Mouse (Mus musculus) heart, postnatal 25 days (tissue): ENCODE measurements around the gene Arntl. TPM values are rescaled to one million over a fixed set of nuclear protein-coding genes. Genes with fewer than 3 reads are reported as not detected.

Experiments used
- DNase-seq: peaks from one replicate; pipeline ENCODE4 v3.0.0; 2022; ENCODE audit warnings: low spot score
- intact Hi-C: fragments of 180-260 bp; cut with DNase I; formaldehyde crosslinking; loops from one replicate; pipeline ENCODE4 v1.15.1; 2025
- total RNA-seq, 2 experiments: library from RNA; stranded (reverse); gene quantifications; 2 replicates each; pipeline ENCODE4 v1.2.3; 2021

Gene Arntl
- total RNA-seq, result 10 to 100 TPM in 1 of 2 experiments, 1 to 10 TPM in 1; 3.4 to 23.9 TPM

DNA sequence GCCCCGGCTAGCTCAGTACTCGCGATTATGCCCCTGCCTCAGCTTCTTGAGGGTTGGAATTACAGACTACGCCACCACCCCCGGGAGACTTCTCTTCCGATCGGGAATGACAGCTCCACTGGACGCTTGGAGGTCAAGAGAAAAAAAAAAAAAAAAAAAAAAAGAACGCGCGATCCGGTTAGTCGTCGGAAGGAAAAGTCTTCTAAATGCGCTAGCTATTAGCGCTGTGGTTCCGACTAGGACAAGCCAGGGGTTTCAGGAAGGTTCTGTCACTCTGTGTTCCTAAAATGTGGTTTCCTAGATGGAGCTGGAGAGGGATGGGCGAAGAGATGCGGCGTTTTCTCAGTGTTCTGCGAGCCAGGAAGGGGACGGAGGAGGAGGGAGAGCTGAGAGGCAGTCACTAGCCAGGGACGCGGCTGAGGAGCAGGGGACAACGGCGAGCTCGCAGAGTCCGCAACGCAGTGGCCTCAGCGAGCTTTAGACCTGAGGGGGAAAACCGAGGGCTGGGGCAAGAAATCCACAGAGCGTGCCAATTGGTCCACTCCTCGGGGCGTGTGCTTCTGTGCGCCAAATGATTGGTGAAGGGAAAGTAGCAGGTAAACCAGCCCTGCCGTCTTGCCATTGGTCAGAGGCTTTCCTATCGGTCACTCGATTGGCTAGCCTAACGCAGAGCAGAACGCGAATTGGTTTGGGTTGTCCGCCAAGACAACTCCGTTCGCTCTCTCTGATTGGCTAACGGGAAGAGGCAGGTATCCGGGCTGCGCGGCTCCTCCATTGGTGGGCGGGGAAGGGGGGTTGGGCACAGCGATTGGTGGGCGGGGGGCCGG lies at the start of gene Arntl:
TSS of gene Arntl (plus strand) at position 822 of the 827 bp plus-strand sequence.
- intact Hi-C loops, result loop anchor here (5.0 kb wide), 2 partner anchors 40 to 60 kb away; no protein-coding TSS in a partner anchor

DNA sequence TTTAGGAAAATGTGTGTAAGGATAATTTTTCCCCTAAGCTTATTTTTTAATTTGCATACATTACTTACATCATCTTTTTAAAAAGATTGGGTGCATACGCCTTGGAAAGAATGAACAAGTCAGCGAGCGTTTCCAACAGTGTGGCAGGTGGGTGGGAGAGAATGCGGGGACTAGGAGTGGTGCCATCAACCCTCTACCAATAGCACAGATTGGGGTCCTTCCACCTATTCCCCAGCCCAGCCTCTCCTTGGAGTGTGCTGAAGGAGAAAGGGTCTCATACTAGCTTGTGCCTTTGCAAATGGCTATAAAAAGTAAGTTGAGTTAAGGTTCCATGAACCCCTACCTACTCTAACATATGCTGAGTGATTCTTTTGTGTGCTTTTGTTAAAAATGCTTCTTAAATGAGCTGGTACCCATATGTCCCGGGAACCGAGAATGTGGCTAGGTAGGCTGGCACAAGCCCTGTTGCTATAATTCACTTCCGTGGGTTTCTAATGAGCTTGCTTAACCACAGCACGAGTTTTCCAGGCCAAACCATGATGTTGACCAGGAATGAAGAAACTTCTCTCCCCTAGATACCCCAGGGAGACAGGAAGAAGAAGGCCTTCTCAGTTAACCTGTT lies 46.1 kb upstream of the Arntl start:
- no peak for DNase-seq
- intact Hi-C loops, result no loop called here

More for the DNA sequence above, at the start of gene Arntl:
- peak; percentile 95 for DNase-seq

GRCm38 (mm10) chr7:113164719-113165118 lies 42.5 kb upstream of the Arntl start:
- DNase-seq, result no peak
- intact Hi-C loops, result no loop called here

- DNase-seq, result no peak
- intact Hi-C loops, result loop anchor here (1.0 kb wide), 1 partner anchor 24 kb away; no protein-coding TSS in a partner anchor
These were observed 40.2 kb upstream of the Arntl start for GRCm38 (mm10) chr7:113167092-113167491.

GRCm38 (mm10) chr7:113168609-113169008 lies 38.7 kb upstream of the Arntl start:
- DNase-seq, result no peak
- intact Hi-C loops, result no loop called here

DNA sequence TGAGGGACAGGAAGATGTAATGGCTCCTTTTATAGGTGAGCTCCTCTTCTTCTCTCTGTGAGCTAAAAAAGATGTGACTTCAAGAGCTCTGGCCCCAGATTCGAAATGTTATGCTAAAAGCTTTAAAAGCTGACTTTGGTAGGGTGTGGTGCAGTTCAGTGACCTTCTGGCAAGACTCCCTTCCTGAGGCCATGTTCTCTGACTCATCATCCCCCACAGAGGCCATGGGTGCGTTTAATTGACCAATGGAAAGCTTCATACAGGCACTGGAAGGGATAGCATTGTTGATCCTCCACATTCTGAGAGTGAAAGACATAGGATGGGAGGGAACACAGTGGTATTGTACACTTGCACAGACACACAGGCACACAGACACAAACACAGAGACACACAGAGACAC lies 34.8 kb upstream of the Arntl start:
- no peak for DNase-seq
- intact Hi-C loops, result no loop called here

DNA sequence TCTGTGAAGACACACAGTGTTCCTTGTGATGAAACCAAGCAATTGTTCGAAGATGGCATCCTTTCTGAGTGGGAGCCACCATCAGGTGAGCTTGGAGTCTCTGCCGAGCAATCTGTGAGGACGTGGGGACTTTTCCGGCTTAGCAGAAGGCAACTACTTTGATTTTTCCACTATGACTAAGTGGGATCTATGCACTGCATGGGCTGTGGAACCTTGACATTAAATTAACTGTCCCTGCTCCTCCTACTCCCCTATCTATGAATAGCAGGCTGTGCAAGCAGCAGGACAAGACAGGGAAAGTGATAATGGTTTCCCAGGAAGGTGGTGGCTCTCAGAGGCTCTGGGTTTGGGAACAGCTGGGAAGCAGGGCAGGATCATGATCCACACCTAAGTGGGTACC lies 31.8 kb upstream of the Arntl start:
- intact Hi-C loops, result no loop called here
- no peak for DNase-seq

GRCm38 (mm10) chr7:113178073-113178472 lies 29.2 kb upstream of the Arntl start:
- intact Hi-C loops, result no loop called here
- no peak for DNase-seq

- DNase-seq, result no peak
- intact Hi-C loops, result no loop called here
These were observed 23.5 kb upstream of the Arntl start for GRCm38 (mm10) chr7:113183787-113184186.

DNA sequence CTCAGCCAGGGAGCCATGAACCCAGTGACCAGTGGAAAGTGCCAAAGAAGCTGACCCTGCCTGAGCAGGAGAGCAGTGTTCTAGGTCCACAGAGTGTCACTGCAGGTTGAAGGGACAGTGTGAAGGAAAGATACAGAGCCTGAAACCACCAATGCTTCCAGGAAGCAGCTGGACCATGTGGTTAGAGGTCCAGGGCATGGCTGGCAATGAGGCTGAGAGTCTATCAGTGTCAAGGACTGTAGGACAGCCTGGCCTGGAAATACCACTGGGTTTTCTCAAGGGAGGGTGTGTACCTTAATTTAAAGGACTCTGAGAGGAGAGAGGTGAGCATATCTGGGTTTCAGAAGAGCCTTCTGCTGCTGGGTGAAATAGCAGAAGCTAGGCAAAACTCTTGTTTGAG lies 22.2 kb upstream of the Arntl start:
- intact Hi-C loops, result no loop called here

DNA sequence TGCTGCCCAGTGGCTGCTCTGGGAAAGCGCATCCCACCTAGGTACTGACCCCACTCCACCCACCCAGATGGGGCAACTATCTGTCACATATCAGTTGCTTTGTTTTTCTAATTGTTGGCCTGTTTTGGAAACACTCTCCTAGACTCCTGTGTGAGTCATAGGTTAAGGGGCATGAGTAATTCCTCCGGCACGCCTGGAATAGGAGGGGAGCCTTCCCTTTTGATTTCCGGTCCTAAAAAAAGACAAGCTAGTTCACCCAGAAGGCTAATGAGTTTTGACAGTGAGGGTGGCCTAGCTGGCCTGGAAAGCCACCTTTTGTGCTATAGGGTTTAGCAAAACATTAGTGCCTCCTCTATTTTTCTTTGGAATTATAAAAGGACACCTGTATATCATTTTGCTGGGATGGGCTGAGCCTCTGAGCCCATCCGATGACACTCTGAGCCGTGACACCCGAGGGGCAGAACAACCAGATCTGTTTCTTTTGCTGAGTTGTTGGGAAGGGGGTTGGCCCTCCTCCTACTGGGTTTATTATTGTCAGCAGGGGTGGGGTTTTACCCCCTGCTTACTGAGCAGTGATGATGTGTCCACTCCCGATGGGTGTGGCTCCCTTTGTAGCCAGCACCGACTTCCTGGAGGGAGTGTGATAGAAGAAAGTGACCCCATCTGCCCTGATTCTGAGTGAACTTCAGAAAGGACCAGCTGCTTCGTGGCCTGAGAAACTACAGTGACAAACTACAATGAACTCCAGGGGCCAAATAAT lies 21.0 kb upstream of the Arntl start:
- intact Hi-C loops, result no loop called here
- DNase-seq, result peak; percentile 53

More for the DNA sequence above, 22.2 kb upstream of the Arntl start:
- no peak for DNase-seq

DNA sequence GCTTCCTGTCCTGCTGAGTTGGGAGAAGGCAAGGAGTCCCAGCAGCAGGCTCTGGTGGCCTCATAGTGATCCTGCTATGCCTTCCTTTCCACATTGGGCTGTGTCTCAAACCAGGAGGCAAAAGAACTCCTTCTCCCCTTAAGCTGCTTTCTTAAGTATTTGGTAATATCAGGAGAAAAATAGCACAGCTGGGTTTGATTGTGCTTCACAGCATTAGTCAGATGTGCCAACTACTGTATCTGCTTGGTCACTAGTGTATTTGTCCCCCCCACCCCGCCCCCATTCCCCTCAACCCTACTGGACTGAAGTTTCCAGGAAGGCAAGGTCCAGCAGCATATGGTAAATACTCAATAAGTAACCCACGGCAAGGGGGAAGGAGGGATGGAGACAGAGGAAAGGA lies 19.2 kb upstream of the Arntl start:
- intact Hi-C loops, result no loop called here

GRCm38 (mm10) chr7:113188566-113188965 lies 18.7 kb upstream of the Arntl start:
- intact Hi-C loops, result no loop called here
- no peak for DNase-seq

More for the DNA sequence above, 19.2 kb upstream of the Arntl start:
- no peak for DNase-seq

GRCm38 (mm10) chr7:113191787-113192186 lies 15.5 kb upstream of the Arntl start:
- intact Hi-C loops, result no loop called here
- no peak for DNase-seq

DNA sequence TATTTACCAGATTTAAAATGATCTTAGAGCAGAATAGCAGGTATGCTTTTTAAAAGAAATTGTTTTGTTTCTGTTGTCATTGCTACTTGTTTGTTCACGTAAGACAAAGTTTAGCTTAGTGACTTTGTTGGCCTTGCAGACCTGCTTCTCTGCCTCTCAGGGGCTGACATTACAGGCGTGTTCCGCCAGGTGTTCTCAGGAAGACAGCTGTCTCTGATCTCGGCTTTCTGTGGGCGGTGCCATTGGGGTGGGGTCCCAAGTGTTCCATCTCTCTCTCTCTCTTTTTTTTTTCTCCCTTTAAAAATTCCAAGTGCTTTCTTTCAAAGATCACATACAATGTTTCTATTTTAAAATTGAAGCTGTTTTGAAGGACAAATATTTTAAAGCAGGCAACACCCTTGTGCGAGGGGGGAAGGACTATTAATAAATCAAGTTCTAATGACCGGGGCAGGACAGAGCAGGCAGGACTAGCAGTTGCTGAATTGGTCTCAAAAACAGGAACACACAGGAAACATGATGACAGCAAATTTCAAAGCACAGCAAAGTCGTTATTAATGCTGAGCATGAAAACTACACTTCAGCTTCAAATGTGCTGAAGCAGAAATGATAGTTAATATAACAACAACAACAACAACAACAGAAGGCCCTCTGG lies 14.4 kb upstream of the Arntl start:
- no peak for DNase-seq
- intact Hi-C loops, result no loop called here

DNA sequence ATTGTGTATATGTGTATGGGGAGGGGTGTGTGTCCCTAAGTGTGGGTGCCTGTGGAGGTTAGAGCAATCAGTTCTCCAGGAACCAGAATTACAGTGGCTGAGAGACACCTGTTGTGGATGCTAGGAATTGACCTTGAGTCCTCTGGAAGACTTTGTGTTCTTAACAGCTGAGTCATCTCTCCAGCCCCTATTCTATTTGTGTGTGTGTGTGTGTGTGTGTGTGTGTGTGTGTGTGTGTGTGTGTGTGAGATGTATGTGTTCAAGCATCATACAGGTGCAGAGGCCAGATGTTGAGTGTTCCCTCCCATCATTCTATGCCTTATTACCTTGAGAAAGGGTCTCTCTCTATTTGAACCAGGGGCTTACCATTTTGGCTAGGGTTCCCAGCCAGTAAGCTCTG lies 13.4 kb upstream of the Arntl start:
- no peak for DNase-seq
- intact Hi-C loops, result no loop called here

DNA sequence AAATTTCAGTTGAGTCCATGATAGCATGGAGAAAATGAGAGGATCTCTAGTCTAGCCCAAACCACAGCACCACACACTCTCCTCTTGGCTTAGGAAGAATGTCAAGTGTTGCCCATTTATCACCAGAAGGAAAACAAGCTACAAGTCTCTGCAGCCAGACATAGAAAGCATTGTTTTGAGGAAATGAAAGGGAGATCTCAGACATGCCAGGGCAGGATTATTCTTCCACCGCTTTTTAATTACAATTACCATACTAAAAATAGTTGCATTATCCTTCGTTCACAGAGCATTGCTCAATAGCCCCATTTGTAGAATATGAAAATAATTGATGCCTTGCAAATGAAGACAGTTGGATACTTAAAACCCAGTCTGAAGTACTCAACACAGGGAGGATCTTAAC lies 12.0 kb upstream of the Arntl start:
- intact Hi-C loops, result no loop called here
- no peak for DNase-seq

DNA sequence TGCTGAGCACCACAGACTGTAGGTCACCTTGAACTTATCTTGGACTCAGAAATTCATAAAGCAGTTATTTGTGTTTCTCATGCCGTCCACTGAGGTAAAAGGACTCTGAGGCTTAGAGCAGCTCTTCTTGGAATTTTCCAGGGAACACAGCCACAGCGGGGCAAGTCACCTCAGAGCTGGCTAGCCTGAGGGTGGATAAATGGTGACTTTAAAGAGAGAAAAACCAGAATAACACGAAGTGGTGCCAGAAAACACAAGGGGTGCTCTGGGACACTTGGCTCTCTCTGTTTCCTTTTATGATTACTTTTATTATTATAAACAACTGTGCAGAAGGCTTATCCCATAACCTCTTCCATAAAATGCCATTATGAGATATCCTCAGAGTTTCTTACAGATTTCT lies 11.1 kb upstream of the Arntl start:
- intact Hi-C loops, result no loop called here
- no peak for DNase-seq

DNA sequence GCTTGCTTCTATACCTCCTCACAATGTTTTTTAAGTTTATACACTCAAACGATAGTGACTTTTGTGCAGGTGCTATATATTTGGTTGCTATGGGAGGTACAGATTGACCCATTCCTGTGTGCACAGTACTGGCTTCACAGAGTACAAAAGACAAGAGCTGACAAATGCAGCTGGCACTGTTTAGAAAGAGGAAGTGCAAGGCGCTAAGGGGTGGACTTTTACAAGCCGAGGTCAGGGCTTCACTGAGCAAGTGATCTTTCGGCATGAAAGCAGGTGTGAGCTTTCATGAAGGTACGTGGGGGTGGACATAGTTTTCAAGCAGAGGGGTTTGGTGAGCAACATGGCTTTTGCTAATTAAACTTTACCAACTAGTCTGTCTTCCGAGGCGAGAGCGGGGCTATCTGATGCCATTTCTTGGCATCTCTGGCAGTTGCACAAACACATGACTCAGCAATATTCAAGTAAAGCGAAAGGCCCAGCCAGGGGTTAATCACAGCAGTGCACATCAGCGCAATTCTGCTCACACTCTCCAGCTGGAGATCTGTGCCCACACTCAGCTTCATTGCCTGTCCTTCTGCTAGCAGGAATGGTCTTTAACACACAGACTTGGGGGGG lies 10.0 kb upstream of the Arntl start:
- no peak for DNase-seq

DNA sequence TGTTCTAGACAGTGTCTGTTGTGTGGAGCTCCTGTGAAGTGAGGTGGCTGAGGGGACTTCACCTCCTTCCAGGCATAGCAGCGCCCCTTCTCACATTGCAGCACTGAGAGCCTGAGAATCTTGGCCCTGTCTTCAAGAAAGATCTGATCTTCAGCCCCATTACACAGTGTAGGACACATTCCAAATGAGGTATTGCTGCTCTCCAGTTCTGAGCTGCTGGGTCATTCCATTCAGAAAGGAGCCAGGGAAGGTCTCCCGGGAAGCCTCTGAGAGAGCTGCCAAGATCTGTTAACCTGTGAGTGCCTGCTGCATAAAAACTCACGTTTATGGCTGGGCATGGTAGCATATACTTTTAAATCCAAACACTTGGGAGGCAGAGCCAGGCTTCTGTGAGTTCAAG lies 5.7 kb upstream of the Arntl start:
- peak; percentile 4 for DNase-seq
- intact Hi-C loops, result no loop called here

More for the DNA sequence above, 10.0 kb upstream of the Arntl start:
- intact Hi-C loops, result no loop called here
